Mouse (Mus musculus) A20 (cell line): ENCODE data around the gene Nxf1.

Experiments
- DNase-seq: peaks from one replicate; pipeline ENCODE4 v3.0.0-alpha.2; 2011; ENCODE audit warnings: low read depth, low spot score

Nxf1 gene

GRCm38 (mm10) chr19:8818801-8819595 is 62.1 kb downstream of the Nxf1 start, which contains the start of gene Ttc9c:
TSS of gene Ttc9c (minus strand) at chr19:8819333.
- peak; percentile 98 for DNase-seq

GRCm38 (mm10) chr19:8819596-8820423 is 62.9 kb downstream of the Nxf1 start, which contains the start of gene Hnrnpul2:
TSS of gene Hnrnpul2 (plus strand) at chr19:8820010.
- DNase-seq, result peak; percentile 100
